Mouse (Mus musculus) lung, embryonic 16.5 days (tissue): ENCODE results near the gene B4galnt4. TPM values are rescaled to one million over a fixed set of nuclear protein-coding genes. Genes with fewer than 3 reads are reported as not detected.
A peak's percentile ranks its signal among the peaks of the same experiment; 100 is the strongest.
"Not testable (repeated sequence)": the region's sequence is repeated elsewhere in the genome, so short reads cannot be mapped to it uniquely, and the experiment has no call there.

ENCODE experiments used
- ATAC-seq: fragments of 200-750 bp; cut with Nextera tagmentation; 2 replicates; pipeline ENCODE4 v1.8.0; 2017; ENCODE audit warnings: low read depth, mild to moderate bottlenecking, moderate library complexity
- H3K27ac ChIP-seq: fragments of 300-500 bp; sonication (generic); 2 replicates; pipeline ENCODE4 v1.5.1; 2014; ENCODE audit warnings: mild to moderate bottlenecking, control low read depth, low read length
- H3K27me3 ChIP-seq: fragments of 300-500 bp; sonication (generic); 2 replicates; pipeline ENCODE4 v1.6.1; 2014; ENCODE audit warnings: low read depth, low read length, mixed read lengths; ENCODE audit not compliant: control insufficient read depth, insufficient read depth
- H3K36me3 ChIP-seq: fragments of 300-500 bp; sonication (generic); 2 replicates; pipeline ENCODE4 v1.6.1; 2014; ENCODE audit warnings: low read length; ENCODE audit not compliant: control insufficient read depth, insufficient read depth
- H3K4me1 ChIP-seq: fragments of 300-500 bp; sonication (generic); replicated peaks from 2 replicates; pipeline ENCODE4 v1.6.1; 2014; ENCODE audit warnings: low read length, mixed read lengths; ENCODE audit not compliant: control insufficient read depth, insufficient read depth
- H3K4me2 ChIP-seq: fragments of 300-500 bp; sonication (generic); 2 replicates; pipeline ENCODE4 v1.6.1; 2014; ENCODE audit warnings: low read depth, low read length, control low read depth
- H3K4me3 ChIP-seq: fragments of 300-500 bp; sonication (generic); 2 replicates; pipeline ENCODE4 v1.5.1; 2014; ENCODE audit warnings: mild to moderate bottlenecking, low read length, control low read depth
- H3K9ac ChIP-seq: fragments of 300-500 bp; sonication (generic); 2 replicates; pipeline ENCODE4 v1.6.1; 2014; ENCODE audit warnings: low read length, control low read depth
- H3K9me3 ChIP-seq: fragments of 300-500 bp; sonication (generic); 2 replicates; pipeline ENCODE4 v1.6.1; 2016; ENCODE audit warnings: low read length; ENCODE audit not compliant: control insufficient read depth
- WGBS: fragments of 180-500 bp; shearing (Covaris S2); extraction: QIAGEN DNeasy Blood & Tissue Kit; methylation state at CpG from one replicate; pipeline ENCODE4 v1.1.7; 2014; 5-methylcytosine and 5-hydroxymethylcytosine counted together
- polyA plus RNA-seq: library from polyadenylated mRNA; unstranded; fragments of >200 nt; fragmentation: Nextera tagmentation; extraction: Ambion mirVana; gene quantifications from 2 replicates; pipeline ENCODE4 v1.2.1, GENCODE M21; 2015

B4galnt4 gene
- polyA plus RNA-seq, 1 experiment from 2014 or later: 3.8 TPM

- no peak for ATAC-seq
- peak overlapping the region; percentile 78 for H3K27ac ChIP-seq
- H3K4me2 ChIP-seq: no peak overlapping the region
- H3K9me3 ChIP-seq: no peaks in the 10 kb centered on the region
- no peaks in the 10 kb centered on the region for H3K27me3 ChIP-seq
- no peak overlapping the region for H3K4me3 ChIP-seq
- H3K36me3 ChIP-seq: no peaks in the 10 kb centered on the region
- H3K4me1 ChIP-seq: no peaks in the 10 kb centered on the region; the same call in 1 of the 2 replicates
- WGBS: 43% methylated on average over 6 of the region's 6 CpGs
- no peak overlapping the region for H3K9ac ChIP-seq
These were observed 34.7 kb upstream of the B4galnt4 start for GRCm38 (mm10) chr7:141026097-141026739.

DNA sequence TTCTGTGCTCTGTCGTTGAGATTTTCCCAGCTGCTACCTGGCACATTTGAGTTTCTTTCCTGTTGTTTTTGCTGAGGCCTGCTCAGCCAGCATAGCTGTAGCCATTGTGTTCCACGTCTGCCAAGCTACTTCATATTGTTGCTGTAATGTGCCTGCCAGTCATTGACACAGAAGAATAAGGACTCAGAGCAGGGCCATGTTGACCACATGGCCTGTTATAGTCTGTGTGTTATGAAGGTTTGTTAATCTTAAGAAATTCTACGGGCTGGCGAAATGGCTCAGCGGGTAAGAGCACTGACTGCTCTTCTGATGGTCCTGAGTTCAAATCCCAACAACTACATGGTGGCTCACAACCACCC lies 34.2 kb upstream of the B4galnt4 start:
- H3K4me1 ChIP-seq: no peaks in the 10 kb centered on the region; the same call in 1 of the 2 replicates
- no peak overlapping the region for H3K9ac ChIP-seq
- ATAC-seq: no peak
- H3K27me3 ChIP-seq: no peaks in the 10 kb centered on the region
- H3K9me3 ChIP-seq: no peaks in the 10 kb centered on the region
- peak overlapping the region; percentile 78 for H3K27ac ChIP-seq
- 61% methylated on average over 5 of the region's 5 CpGs for WGBS
- no peak overlapping the region for H3K4me3 ChIP-seq
- no peak overlapping the region for H3K4me2 ChIP-seq
- no peaks in the 10 kb centered on the region for H3K36me3 ChIP-seq

GRCm38 (mm10) chr7:141028831-141029230 lies 32.1 kb upstream of the B4galnt4 start, which contains the start of gene Gm17387:
TSS of gene Gm17387 (plus strand) at chr7:141029131.
- 85% methylated on average over 2 of the region's 2 CpGs for WGBS
- no peak within 1 kb of the TSS for H3K4me3 ChIP-seq
- no peaks in the 10 kb centered on the region for H3K27me3 ChIP-seq
- H3K36me3 ChIP-seq: no peaks in the 10 kb centered on the region
- H3K9me3 ChIP-seq: no peaks in the 10 kb centered on the region
- no peak within 1 kb of the TSS for H3K4me2 ChIP-seq
- no peak within 1 kb of the TSS for H3K27ac ChIP-seq
- H3K9ac ChIP-seq: no peak within 1 kb of the TSS
- ATAC-seq: no peak
- no peaks in the 10 kb centered on the region; the same call in 1 of the 2 replicates for H3K4me1 ChIP-seq

GRCm38 (mm10) chr7:141030390-141030789 lies 30.5 kb upstream of the B4galnt4 start:
- H3K9me3 ChIP-seq: no peaks in the 10 kb centered on the region
- no peaks in the 10 kb centered on the region for H3K36me3 ChIP-seq
- no peak overlapping the region for H3K9ac ChIP-seq
- no peaks in the 10 kb centered on the region for H3K27me3 ChIP-seq
- 68% methylated on average over 3 of the region's 3 CpGs for WGBS
- H3K4me1 ChIP-seq: no peaks in the 10 kb centered on the region
- no peak overlapping the region for H3K4me2 ChIP-seq
- no peak for ATAC-seq
- H3K4me3 ChIP-seq: no peak overlapping the region
- no peak overlapping the region for H3K27ac ChIP-seq

DNA sequence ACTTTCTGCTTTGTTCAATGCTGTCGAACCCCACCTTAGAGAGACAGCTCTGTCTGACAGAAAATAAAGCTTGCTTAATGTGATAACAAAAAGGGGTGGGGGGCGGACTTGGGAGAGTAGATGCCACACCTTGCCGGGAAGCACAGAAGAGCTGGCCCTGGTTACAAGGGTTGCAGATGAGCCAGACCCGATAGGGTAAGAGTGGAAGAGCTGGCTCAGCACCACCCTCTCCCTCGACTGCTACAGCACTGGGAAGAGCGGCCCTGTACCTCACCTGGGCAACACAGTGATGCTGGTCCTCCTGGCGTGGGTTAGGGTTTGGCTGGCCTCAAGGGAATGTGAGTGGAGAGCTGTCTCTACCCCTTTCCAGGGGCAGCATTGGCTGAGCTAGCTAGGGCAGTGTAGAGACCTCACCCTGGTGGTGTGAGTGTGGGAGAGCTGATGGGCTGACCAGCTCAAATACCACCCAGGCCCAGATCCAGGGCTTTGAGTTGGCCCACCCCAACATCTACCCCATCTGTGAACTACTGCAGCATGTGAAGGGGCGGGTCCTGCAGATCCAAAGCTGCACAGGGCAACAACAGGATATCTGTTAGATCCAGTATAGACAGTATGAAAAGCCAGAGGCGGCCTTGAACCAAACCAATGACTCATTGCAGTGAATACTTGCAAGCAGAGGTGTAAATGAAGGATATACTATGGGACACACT lies 28.3 kb upstream of the B4galnt4 start:
- Histone ChIP-seq H3K9ac (no peak overlapping the region), H3K27me3 (no peaks in the 10 kb centered on the region), H3K9me3 (no peaks in the 10 kb centered on the region), H3K4me3 (no peak overlapping the region), H3K4me1 (no peaks in the 10 kb centered on the region), H3K27ac (no peak overlapping the region), H3K36me3 (no peaks in the 10 kb centered on the region), H3K4me2 (no peak overlapping the region)
- ATAC-seq: no peak
- WGBS: 64% methylated on average over 9 of the region's 9 CpGs

DNA sequence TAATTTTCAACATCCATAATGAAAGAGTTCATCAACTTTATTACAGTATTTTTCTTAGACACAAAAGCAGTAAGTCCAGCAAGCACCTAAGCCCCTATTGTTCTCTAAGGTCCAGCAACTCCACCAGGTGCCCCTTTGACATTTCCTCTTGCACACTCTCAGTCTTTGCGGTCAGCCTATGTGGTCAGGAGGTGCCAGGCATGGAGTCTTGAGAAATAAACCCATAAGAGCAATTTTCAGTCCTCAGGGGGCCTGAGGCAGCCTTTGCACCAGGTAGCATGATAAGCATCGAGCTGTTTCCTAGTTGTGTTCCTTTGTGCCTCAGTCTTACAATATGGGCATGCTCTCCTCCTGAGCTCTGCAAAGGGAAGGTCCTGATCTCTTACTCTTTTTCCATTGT lies 24.3 kb upstream of the B4galnt4 start:
- H3K27me3 ChIP-seq, H3K4me3 ChIP-seq, H3K9me3 ChIP-seq, ATAC-seq, H3K36me3 ChIP-seq, H3K27ac ChIP-seq, H3K9ac ChIP-seq, H3K4me1 ChIP-seq, H3K4me2 ChIP-seq: not testable (repeated sequence)
- whole genome bisulfite sequencing: 74% methylated on average over 1 of the region's 2 CpGs

DNA sequence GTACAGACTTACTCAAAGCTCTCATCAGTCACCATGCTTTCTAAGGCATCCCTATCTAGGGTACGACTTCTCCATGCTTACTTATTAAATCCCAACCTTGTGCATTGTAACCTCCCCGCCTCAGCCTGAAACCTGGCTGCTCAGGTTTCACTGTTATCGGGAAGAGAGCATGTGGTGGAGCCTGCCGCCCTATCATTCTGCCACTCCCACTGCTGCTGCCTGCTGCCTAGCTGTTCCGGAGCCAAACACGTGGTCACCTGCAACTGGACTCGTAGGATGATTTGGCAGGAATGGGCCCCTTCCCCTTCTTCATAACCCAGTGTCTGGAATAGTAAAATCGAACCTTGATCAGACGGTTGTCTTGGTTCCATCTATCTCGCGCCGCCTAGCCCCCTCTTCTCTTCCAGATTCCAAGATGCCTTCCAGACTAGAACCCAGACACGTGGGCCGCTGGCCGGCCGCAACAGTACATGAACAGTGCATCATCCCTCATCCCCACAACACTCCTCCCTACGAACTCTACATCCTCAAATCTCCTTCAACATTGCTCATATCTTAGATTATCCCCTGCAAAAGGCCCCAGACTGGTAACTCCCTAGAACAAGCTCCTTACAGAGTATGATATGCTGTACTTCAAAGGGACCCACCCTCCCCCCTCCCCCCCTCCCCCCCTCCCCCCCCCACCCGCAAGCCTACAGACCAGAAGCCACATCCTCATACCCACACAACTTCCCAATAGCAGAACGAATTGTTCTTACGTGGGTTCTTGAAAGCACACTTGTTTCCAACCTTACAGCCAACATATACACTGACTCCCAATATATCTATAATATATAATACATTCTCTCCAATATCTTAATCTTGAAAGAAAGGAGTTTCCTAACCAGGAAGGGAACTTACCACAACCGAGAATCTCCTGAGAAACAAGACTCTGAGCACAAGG lies 22.5 kb upstream of the B4galnt4 start:
- WGBS: 55% methylated on average over 20 of the region's 21 CpGs
- Histone ChIP-seq H3K4me3 (no peak overlapping the region), H3K9me3 (no peaks in the 10 kb centered on the region), H3K27me3 (no peaks in the 10 kb centered on the region), H3K27ac (no peak overlapping the region), H3K9ac (no peak overlapping the region), H3K36me3 (no peaks in the 10 kb centered on the region), H3K4me2 (no peak overlapping the region), H3K4me1 (peaks cover 8% of the 10 kb centered on the region)
- ATAC-seq: no peak

- Histone ChIP-seq H3K36me3 (no peaks in the 10 kb centered on the region), H3K27me3 (no peaks in the 10 kb centered on the region), H3K4me2 (no peak overlapping the region), H3K9me3 (no peaks in the 10 kb centered on the region), H3K9ac (no peak overlapping the region), H3K27ac (no peak overlapping the region), H3K4me1 (peaks cover 8% of the 10 kb centered on the region), H3K4me3 (no peak overlapping the region)
- no peak for ATAC-seq
- 89% methylated on average over 4 of the region's 4 CpGs for WGBS
These were observed 21.4 kb upstream of the B4galnt4 start for GRCm38 (mm10) chr7:141039386-141040107.
